Mouse (Mus musculus) stomach, embryonic 16.5 days (tissue): ENCODE results near the gene Tatdn3. TPM values are rescaled to one million over a fixed set of nuclear protein-coding genes. Genes with fewer than 3 reads are reported as not detected.

Source experiments
- ATAC-seq: fragments of 200-750 bp; cut with Nextera tagmentation; 2 replicates; pipeline ENCODE4 v1.8.0; 2017; ENCODE audit warnings: moderate number of reproducible peaks, moderate TSS enrichment; ENCODE audit not compliant: insufficient read depth, low FRiP score
- H3K27ac ChIP-seq: fragments of 300-500 bp; sonication (generic); 2 replicates; pipeline ENCODE4 v1.5.1; 2014; ENCODE audit warnings: low read length
- H3K27me3 ChIP-seq: fragments of 300-500 bp; sonication (generic); 2 replicates; pipeline ENCODE4 v1.6.1; 2014; ENCODE audit warnings: low read length, control low read depth, mixed read lengths; ENCODE audit not compliant: control insufficient read depth, insufficient read depth
- H3K36me3 ChIP-seq: fragments of 300-500 bp; sonication (generic); 2 replicates; pipeline ENCODE4 v1.6.1; 2014; ENCODE audit warnings: low read length; ENCODE audit not compliant: control insufficient read depth, insufficient read depth
- H3K4me1 ChIP-seq: fragments of 300-500 bp; sonication (generic); 2 replicates; pipeline ENCODE4 v1.6.1; 2014; ENCODE audit warnings: low read length, control low read depth, mixed read lengths; ENCODE audit not compliant: control insufficient read depth, insufficient read depth
- H3K4me2 ChIP-seq: fragments of 300-500 bp; sonication (generic); 2 replicates; pipeline ENCODE4 v1.6.1; 2014; ENCODE audit warnings: low read depth, low read length, mixed read lengths
- H3K4me3 ChIP-seq: fragments of 300-500 bp; sonication (generic); replicated peaks from 2 replicates; pipeline ENCODE4 v1.5.1; 2014; ENCODE audit warnings: mild to moderate bottlenecking, low read length
- H3K9ac ChIP-seq: fragments of 300-500 bp; sonication (generic); 2 replicates; pipeline ENCODE4 v1.6.1; 2014; ENCODE audit warnings: low read length
- H3K9me3 ChIP-seq: fragments of 300-500 bp; sonication (generic); replicated peaks from 2 replicates; pipeline ENCODE4 v1.6.1; 2016; ENCODE audit warnings: low read length, control low read depth; ENCODE audit not compliant: control insufficient read depth
- WGBS: fragments of 180-500 bp; shearing (Covaris S2); extraction: QIAGEN DNeasy Blood & Tissue Kit; methylation state at CpG from one replicate; pipeline ENCODE4 v1.1.7; 2014; 5-methylcytosine and 5-hydroxymethylcytosine counted together
- polyA plus RNA-seq: library from polyadenylated mRNA; unstranded; fragments of >200 nt; fragmentation: Nextera tagmentation; extraction: Ambion mirVana; gene quantifications from 2 replicates; pipeline ENCODE4 v1.2.1, GENCODE M21; 2015

Tatdn3 gene
- polyA plus RNA-seq, 1 experiment from 2014 or later = 15.1 TPM

DNA sequence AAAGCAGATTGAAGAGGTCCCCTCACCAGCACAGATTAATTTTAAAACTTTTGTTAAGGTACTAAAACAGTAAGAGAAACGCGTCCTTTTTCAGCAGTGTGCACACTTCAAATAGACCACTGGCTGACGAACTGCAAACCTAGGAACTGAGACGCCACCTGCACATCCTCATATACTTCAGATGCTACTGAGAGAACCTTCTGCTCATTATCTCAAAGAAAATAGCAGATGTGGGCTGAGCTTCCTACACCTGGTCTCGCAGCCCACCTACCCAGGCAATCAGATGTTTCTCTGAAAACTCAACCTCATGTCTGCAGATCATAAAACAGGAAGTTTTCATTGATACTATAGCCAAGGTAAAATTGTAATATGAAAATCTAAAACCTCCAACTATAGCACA is 42.9 kb downstream of the Tatdn3 start:
- Histone ChIP-seq H3K4me3 (no peak overlapping the region), H3K27ac (no peak overlapping the region), H3K9ac (no peak overlapping the region), H3K4me2 (no peak overlapping the region), H3K36me3 (no peaks in the 10 kb centered on the region), H3K27me3 (no peaks in the 10 kb centered on the region), H3K4me1 (peaks cover under 1% of the 10 kb centered on the region), H3K9me3 (no peaks in the 10 kb centered on the region)
- 89% methylated on average over 5 of the region's 5 CpGs for WGBS
- no peak for ATAC-seq

DNA sequence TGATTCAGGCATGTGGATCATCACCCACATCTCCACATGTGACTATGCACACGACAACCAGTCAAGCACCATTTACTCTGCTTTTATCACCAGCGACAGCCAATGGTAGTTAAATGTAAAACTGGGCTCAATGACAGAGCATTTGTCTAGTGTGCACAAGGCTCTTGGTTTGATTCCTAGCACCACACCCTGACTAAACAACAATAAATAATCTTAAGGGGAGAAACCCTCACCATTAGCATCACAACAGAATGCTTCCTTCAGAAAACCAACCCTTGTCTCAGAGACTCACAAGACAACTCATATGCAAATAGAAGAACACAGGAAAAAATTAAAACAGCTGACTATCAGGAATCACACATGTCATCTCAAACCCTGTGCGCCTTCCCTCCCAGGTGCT is 48.5 kb downstream of the Tatdn3 start:
- no peaks in the 10 kb centered on the region for H3K4me1 ChIP-seq
- 91% methylated on average over 3 of the region's 3 CpGs for WGBS
- H3K36me3 ChIP-seq = 0 out of 2 replicates have a peak, but pooled peaks cover 5% of the 10 kb centered on the region
- H3K4me3 ChIP-seq = no peak overlapping the region
- H3K9me3 ChIP-seq = no peaks in the 10 kb centered on the region
- H3K27ac ChIP-seq = no peak overlapping the region
- no peak overlapping the region for H3K9ac ChIP-seq
- ATAC-seq = no peak
- H3K4me2 ChIP-seq = no peak overlapping the region
- H3K27me3 ChIP-seq = no peaks in the 10 kb centered on the region

DNA sequence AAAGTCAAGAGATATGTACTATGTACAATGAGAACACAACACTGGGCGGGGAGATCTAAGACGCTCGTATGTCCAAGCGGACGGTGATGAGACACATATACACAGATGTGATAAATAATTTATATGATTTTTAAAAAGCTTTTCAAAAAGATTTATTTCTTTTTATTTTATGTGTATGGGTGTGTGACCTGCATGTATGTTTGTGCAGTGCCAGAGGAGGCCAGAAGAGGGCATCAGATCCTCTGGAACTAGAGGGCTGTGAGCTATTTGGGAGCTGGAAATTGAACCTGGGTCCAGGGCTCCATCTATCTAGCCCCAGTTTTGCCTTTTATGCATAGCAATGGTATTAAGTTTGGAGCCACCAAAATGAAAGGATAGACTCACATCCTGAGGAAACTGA is 54.0 kb downstream of the Tatdn3 start:
- no peak overlapping the region for H3K9ac ChIP-seq
- H3K4me3 ChIP-seq = no peak overlapping the region
- H3K9me3 ChIP-seq = no peaks in the 10 kb centered on the region
- H3K36me3 ChIP-seq = peaks cover 11% of the 10 kb centered on the region
- H3K27me3 ChIP-seq = no peaks in the 10 kb centered on the region
- no peaks in the 10 kb centered on the region for H3K4me1 ChIP-seq
- no peak overlapping the region for H3K4me2 ChIP-seq
- WGBS = 95% methylated on average over 5 of the region's 5 CpGs
- no peak overlapping the region for H3K27ac ChIP-seq
- no peak for ATAC-seq

DNA sequence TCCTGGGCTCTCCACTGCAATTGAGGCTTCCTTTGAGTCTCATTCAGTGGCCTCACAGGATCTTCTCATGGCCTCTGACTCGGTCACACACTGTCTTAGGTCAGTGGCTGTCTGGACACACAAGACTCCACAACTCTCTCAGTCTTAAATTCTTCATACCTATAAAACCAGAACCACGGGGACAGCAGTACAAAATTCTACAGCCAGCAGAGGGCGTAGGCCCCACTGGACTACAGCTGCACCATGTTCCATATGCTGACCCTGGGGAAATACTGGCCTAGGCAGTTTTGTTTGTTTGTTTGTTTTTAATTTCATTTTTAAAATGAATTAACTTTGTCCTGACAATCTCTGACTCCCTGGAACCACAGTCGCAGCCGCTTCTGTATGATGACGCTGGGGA is 60.5 kb downstream of the Tatdn3 start:
- ATAC-seq = no peak
- H3K27ac ChIP-seq = no peak overlapping the region
- H3K4me1 ChIP-seq = no peaks in the 10 kb centered on the region
- WGBS = 60% methylated on average over 6 of the region's 6 CpGs
- no peaks in the 10 kb centered on the region for H3K27me3 ChIP-seq
- no peaks in the 10 kb centered on the region for H3K36me3 ChIP-seq
- peaks cover 5% of the 10 kb centered on the region for H3K9me3 ChIP-seq
- H3K4me3 ChIP-seq = no peak overlapping the region
- H3K9ac ChIP-seq = no peak overlapping the region
- no peak overlapping the region for H3K4me2 ChIP-seq

DNA sequence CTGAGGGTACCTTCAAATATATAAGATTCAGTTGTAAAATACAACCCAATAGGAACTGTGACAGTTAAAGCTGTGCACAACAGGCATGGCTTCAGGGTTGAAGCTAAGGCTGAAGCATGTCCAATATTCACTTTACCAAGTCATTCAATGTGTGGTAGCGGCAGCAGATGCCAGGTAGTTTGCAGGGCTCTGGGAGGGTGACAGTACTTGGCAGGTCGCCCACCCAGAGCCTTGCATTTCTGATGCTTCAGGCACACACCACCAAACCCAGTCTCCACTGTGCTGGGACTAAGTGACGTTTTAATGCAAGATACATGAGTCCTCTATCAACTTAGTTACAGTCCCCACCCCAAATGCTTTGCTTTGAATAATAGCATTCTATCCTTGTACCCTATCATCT is 62.0 kb downstream of the Tatdn3 start:
- Histone ChIP-seq H3K4me2 (no peak overlapping the region), H3K4me1 (no peaks in the 10 kb centered on the region), H3K36me3 (no peaks in the 10 kb centered on the region), H3K9ac (no peak overlapping the region), H3K27me3 (no peaks in the 10 kb centered on the region), H3K9me3 (peaks cover 5% of the 10 kb centered on the region), H3K4me3 (no peak overlapping the region), H3K27ac (no peak overlapping the region)
- ATAC-seq = no peak
- WGBS = 77% methylated on average over 3 of the region's 3 CpGs

DNA sequence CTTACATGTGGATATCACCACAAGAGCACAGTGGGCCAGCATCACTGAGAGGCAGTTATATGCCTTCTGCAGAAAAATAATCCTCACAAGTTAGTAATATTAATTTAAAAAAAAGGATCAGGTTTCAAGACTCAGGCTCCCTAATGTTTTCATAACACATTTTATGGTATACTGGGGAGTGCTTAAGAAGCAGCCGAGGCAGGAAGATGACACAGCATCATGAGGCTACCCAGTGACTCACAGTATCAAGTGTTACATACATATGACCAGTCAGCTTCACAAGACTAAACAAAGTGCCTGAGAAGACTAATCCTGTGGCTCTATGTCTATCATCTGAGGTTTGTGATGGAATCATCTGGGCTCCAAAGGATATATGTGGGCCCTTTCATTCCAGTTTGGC is 64.7 kb downstream of the Tatdn3 start:
- no peak overlapping the region for H3K4me3 ChIP-seq

DNA sequence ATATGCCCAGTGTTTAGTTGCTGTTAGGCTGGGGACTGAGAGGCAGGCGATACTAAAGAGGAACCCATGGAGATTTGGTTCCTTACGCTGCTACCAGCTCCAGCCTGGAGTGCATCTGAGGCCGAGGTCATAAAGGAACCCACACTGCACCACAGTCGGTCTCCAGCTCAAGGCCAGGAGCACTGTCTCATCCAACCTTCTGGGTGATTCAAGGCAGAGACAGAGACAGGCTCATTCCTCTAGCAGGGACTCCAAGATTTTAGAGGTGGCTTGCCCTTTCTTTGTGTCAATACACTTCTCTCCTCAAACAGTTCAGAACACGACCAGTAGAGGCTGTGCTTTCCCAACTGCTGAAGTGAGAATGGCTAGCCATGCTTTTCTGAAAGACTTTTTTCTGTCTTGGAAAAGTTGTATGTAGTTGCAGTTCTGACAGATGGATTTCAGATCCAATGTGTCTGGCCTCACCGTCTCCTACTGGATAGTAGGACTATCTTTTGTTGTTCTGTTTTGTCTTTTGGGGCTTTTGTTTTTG is 66.3 kb downstream of the Tatdn3 start:
- ATAC-seq = no peak
- Histone ChIP-seq H3K27ac (no peak overlapping the region), H3K27me3 (no peaks in the 10 kb centered on the region), H3K4me1 (no peaks in the 10 kb centered on the region), H3K4me2 (no peak overlapping the region), H3K9me3 (peaks cover 5% of the 10 kb centered on the region), H3K36me3 (no peaks in the 10 kb centered on the region), H3K9ac (no peak overlapping the region), H3K4me3 (no peak overlapping the region)
- WGBS = 68% methylated on average over 6 of the region's 6 CpGs

More for the DNA sequence above, 64.7 kb downstream of the Tatdn3 start:
- Histone ChIP-seq H3K4me2 (no peak overlapping the region), H3K4me1 (no peaks in the 10 kb centered on the region), H3K36me3 (no peaks in the 10 kb centered on the region), H3K9me3 (peaks cover 5% of the 10 kb centered on the region), H3K9ac (no peak overlapping the region), H3K27ac (no peak overlapping the region), H3K27me3 (no peaks in the 10 kb centered on the region)
- 73% methylated on average over 1 of the region's 1 CpGs for WGBS
- ATAC-seq = no peak

Other genes starting within 250 kb of the Tatdn3 start
- gene Rps6kc1, start 151.2 kb downstream of the Tatdn3 start, polyA plus RNA-seq = 12.6 and 12.7 TPM in 2 replicates
- 29.9 and 30.8 TPM in 2 replicates for gene Angel2, start 137.8 kb downstream of the Tatdn3 start, polyA plus RNA-seq
- 15.0 and 19.2 TPM in 2 replicates for gene Vash2, start 83.6 kb downstream of the Tatdn3 start, polyA plus RNA-seq
- 3.5 and 5.1 TPM in 2 replicates for gene Flvcr1, start 36.8 kb downstream of the Tatdn3 start, polyA plus RNA-seq
- gene Spata45, start 26.3 kb downstream of the Tatdn3 start, polyA plus RNA-seq = not detected in 2 replicates
- 15.6 and 17.9 TPM in 2 replicates for gene Nsl1, start 80 bp upstream of the Tatdn3 start, polyA plus RNA-seq
- 8.0 and 8.4 TPM in 2 replicates for gene Batf3, start 34.9 kb upstream of the Tatdn3 start, polyA plus RNA-seq
- gene Fam71a, start 101.9 kb upstream of the Tatdn3 start, polyA plus RNA-seq = not detected in 2 replicates
- gene Atf3, start 155.1 kb upstream of the Tatdn3 start, polyA plus RNA-seq = 4.7 and 5.9 TPM in 2 replicates